Mouse (Mus musculus) myocyte (in vitro differentiated cells): ENCODE measurements around the gene Abca17.

Source experiments
- CEBPB ChIP-seq: IDR thresholded peaks from 2 replicates; pipeline ENCODE4 v1.6.1; 2011; ENCODE audit warnings: mild to moderate bottlenecking, moderate library complexity; ENCODE audit not compliant: poor library complexity, insufficient read depth, severe bottlenecking
- MAX ChIP-seq: IDR thresholded peaks from one replicate; pipeline ENCODE4 v1.6.1; 2011; ENCODE audit warnings: low read depth, mild to moderate bottlenecking, control low read depth
- MYOD1 ChIP-seq, 3 experiments: IDR thresholded peaks; one replicate each; pipeline ENCODE4 v1.6.1; 2011; ENCODE audit warnings: control low read depth in 2 of 3, low read depth in 2 of 3, mild to moderate bottlenecking in 2 of 3, moderate library complexity in 1 of 3; ENCODE audit not compliant: insufficient read length in 2 of 3, control insufficient read depth in 1 of 3
- MYOG ChIP-seq, 3 experiments: IDR thresholded peaks; one replicate each; pipeline ENCODE4 v1.6.1; 2011; ENCODE audit warnings: control low read depth in 2 of 3, low read depth in 2 of 3, mild to moderate bottlenecking in 2 of 3; ENCODE audit not compliant: insufficient read length in 2 of 3, control insufficient read depth in 1 of 3, insufficient read depth in 1 of 3
- POLR2A ChIP-seq: IDR thresholded peaks from one replicate; pipeline ENCODE4 v1.6.1; 2011; ENCODE audit warnings: low read depth, mild to moderate bottlenecking, control low read depth, moderate library complexity; ENCODE audit not compliant: insufficient read length
- POLR2AphosphoS2 ChIP-seq: IDR thresholded peaks from one replicate; pipeline ENCODE4 v1.6.1; 2011; ENCODE audit warnings: low read depth, control low read depth; ENCODE audit not compliant: insufficient read length
- REST ChIP-seq: IDR thresholded peaks from one replicate; pipeline ENCODE4 v1.6.1; 2011; ENCODE audit warnings: mild to moderate bottlenecking, control low read depth, moderate library complexity; ENCODE audit not compliant: insufficient read depth, insufficient read length
- SRF ChIP-seq: IDR thresholded peaks from one replicate; pipeline ENCODE4 v1.6.1; 2011; ENCODE audit warnings: low read depth; ENCODE audit not compliant: control insufficient read depth, insufficient read length
- TCF12 ChIP-seq: IDR thresholded peaks from one replicate; pipeline ENCODE4 v1.6.1; 2011; ENCODE audit warnings: mild to moderate bottlenecking, control low read depth; ENCODE audit not compliant: poor library complexity, insufficient read depth, severe bottlenecking
- TCF3 ChIP-seq: IDR thresholded peaks from one replicate; pipeline ENCODE4 v1.6.1; 2011; ENCODE audit warnings: low read depth, control low read depth; ENCODE audit not compliant: insufficient read length
- USF1 ChIP-seq: IDR thresholded peaks from one replicate; pipeline ENCODE4 v1.6.1; 2011; ENCODE audit warnings: low read depth, mild to moderate bottlenecking, control low read depth, moderate library complexity

GRCm38 (mm10) chr17:24325051-24325450 lies 25.8 kb downstream of the Abca17 start:
- TF ChIP-seq TCF12, result no peak
- no peak for TF ChIP-seq POLR2A
- TF ChIP-seq POLR2AphosphoS2, result no peak
- no peak for TF ChIP-seq MAX
- no peak for TF ChIP-seq USF1
- no peak for TF ChIP-seq MYOD1 (IDR thresholded peaks at IDR 0.05; ENCODE audit: control insufficient read depth in 1 of 3, insufficient read length in 2 of 3, low read depth in 2 of 3)
- no peak for TF ChIP-seq MYOG (IDR thresholded peaks at IDR 0.05; ENCODE audit: control insufficient read depth in 1 of 3, insufficient read depth in 1 of 3, insufficient read length in 2 of 3, low read depth in 2 of 3)
- no peak for TF ChIP-seq SRF
- TF ChIP-seq TCF3, result no peak
- no peak for TF ChIP-seq CEBPB
- TF ChIP-seq REST, result no peak
